Mouse (Mus musculus): ENCODE measurements at regions not wholly inside any gene's neighbourhood (a gene's known extent, or its start where the extent isn't known, plus 50 kb on each side); places are given as distances from the start of the nearest gene placed in this dataset.
"Not testable (repeated sequence)": the region's sequence is repeated elsewhere in the genome, so short reads cannot be mapped to it uniquely, and the experiment has no call there.

DNA sequence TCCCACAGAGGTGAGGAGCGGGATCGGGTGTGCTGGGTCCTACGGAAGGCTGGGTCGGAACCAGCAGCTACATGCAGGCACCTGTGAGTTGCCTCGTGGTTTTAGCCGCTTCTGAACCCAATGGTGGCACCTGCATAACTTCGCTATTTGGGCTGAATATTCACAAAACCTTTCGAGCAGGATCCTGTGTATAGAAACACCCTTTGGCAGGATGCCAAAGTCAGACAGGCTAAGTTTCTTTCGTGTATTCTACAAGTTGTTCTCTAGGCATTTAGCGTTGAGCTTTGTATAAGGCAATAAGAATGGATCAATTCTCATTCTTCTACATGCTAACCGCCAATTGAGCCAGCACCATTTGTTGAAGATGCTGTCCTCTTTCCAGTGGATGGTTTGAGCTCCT is 58.6 kb upstream of the Zfp960 start:
- H3K27ac ChIP-seq; DNase-seq (ENCODE audit: extremely low spot score in 1 of 2, low spot score in 2 of 2): not testable (repeated sequence)
- H3K4me3 ChIP-seq: peak overlapping the region; percentile 56
- intact Hi-C loops (cut with DNase I): loop anchor here (10.0 kb wide), 1 partner anchor 620 kb away; the partner anchor contains the start of gene Lnpep

Measured in left cerebral cortex, adult 2 months (tissue).